In the genomic region with DNA sequence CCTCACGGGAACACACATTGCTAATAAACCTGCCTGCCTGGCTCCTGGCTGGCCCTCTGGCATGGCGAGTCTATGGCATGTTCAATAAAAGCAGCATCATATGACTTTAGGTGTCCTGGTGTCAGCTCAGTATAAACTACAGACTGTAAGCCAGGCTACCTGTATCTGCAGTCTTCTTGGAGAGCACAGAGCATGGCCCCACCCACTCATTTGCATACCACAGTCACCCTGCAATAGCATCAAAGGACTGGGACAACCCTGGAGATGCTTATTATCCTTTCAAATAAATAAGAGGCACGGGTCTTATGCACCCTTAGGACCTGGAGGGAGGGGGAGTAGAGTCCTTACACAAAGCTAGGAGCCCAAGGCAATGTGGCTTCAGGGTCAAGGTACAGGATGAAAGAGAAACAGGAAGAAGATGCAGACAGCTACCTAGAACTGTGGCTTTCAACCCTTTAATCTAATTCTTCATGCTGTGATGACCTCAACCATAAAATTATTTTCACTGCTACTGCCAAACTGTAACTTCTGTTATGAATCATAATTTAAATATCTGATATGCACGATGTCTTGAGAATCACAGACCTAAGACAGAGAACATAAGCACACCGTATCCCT, we compare ENCODE assay signal across 23 mouse cellular contexts. TPM values are rescaled to one million over a fixed set of nuclear protein-coding genes. Genes with fewer than 3 reads are reported as not detected.
DNase-seq lines count a peak whose midpoint lies in the region; ATAC-seq and TF ChIP-seq lines count a peak whose summit lies in the region.
"Had no signal": no experiment of that assay in that cellular context is flagged by ENCODE, and none has a peak within 500 bp of the region (broad histone marks: within the 10 kb centered on the region; RNA-seq: fewer than 3 reads in every experiment).

No protein-coding gene starts in this region.

- TF ChIP-seq POLR2A in MEL (IDR thresholded peaks at IDR 0.05; ENCODE audit: control insufficient read depth in 1 of 2, insufficient read depth in 1 of 2, low read depth in 1 of 2, low read length in 2 of 2, poor library complexity in 1 of 2), result no peak

- no peak overlapping the region for H3K4me2 ChIP-seq in midbrain, embryonic 11.5 days
- H3K4me2 ChIP-seq in midbrain, embryonic 14.5 days (ENCODE audit: low read length), result no peak overlapping the region
- H3K4me2 ChIP-seq in intestine, postnatal 0 days (replicated peaks; ENCODE audit: low read depth), result no peak overlapping the region
- no peak overlapping the region for H3K4me2 ChIP-seq in heart, embryonic 12.5 days
- H3K4me2 ChIP-seq: limb, embryonic 15.5 days; lung, embryonic 14.5 days had no signal

- no peak for TF ChIP-seq EP300 in MEL (IDR thresholded peaks at IDR 0.05; ENCODE audit: low read depth in 1 of 2, low read length in 2 of 2)

- intact Hi-C loops in heart, postnatal 25 days (cut with DNase I), result no loop called here

- TF ChIP-seq CTCF in MEL (IDR thresholded peaks at IDR 0.05 in 2 of 3, conservative IDR thresholded peaks at IDR 0.05 in 1 of 3; ENCODE audit: control insufficient read depth in 1 of 3, insufficient read depth in 1 of 3, low read depth in 2 of 3, low read length in 3 of 3, poor library complexity in 1 of 3, severe bottlenecking in 1 of 3), result no peak
- TF ChIP-seq CTCF in intestine, postnatal 0 days (IDR thresholded peaks at IDR 0.05; ENCODE audit: low read depth), result no peak

- H3K9ac ChIP-seq in midbrain, embryonic 11.5 days (ENCODE audit: low read length), result no peak overlapping the region
- H3K9ac ChIP-seq in midbrain, embryonic 14.5 days (replicated peaks; ENCODE audit: low read length), result no peak overlapping the region
- H3K9ac ChIP-seq in MEL (ENCODE audit: control insufficient read depth, low read depth, low read length, poor library complexity, severe bottlenecking), result no peak overlapping the region
- no peak overlapping the region for H3K9ac ChIP-seq in intestine, postnatal 0 days (ENCODE audit: low read depth, low read length)
- no peak overlapping the region for H3K9ac ChIP-seq in heart, embryonic 12.5 days
- H3K9ac ChIP-seq: limb, embryonic 15.5 days; liver, embryonic 14.5 days; lung, embryonic 14.5 days had no signal

- H3K4me1 ChIP-seq in midbrain, embryonic 11.5 days (ENCODE audit: control insufficient read depth, insufficient read depth, low read length), result no peaks in the 10 kb centered on the region
- H3K4me1 ChIP-seq in midbrain, embryonic 14.5 days (ENCODE audit: control insufficient read depth, insufficient read depth, low read length), result no peaks in the 10 kb centered on the region
- H3K4me1 ChIP-seq in MEL (ENCODE audit: control insufficient read depth in 1 of 2, insufficient read depth in 2 of 2, low read length in 2 of 2), result no peaks in the 10 kb centered on the region
- 0 out of 2 replicates have a peak, but pooled peaks cover 4% of the 10 kb centered on the region for H3K4me1 ChIP-seq in intestine, postnatal 0 days (replicated peaks; ENCODE audit: control insufficient read depth, insufficient read depth, low read length)
- H3K4me1 ChIP-seq in heart, embryonic 12.5 days (replicated peaks), result peaks cover 20% of the 10 kb centered on the region
- H3K4me1 ChIP-seq: midbrain, embryonic 10.5 days had no signal

- H3K79me2 ChIP-seq in MEL (ENCODE audit: control insufficient read depth, insufficient read depth, low read length, poor library complexity), result no peaks in the 10 kb centered on the region

- no peak for ATAC-seq in midbrain, embryonic 11.5 days (ENCODE audit: low FRiP score)
- ATAC-seq in midbrain, embryonic 14.5 days (ENCODE audit: low FRiP score, low TSS enrichment), result no peak
- peak; percentile 52 for ATAC-seq in intestine, postnatal 0 days
- no peak for ATAC-seq in heart, embryonic 12.5 days (ENCODE audit: insufficient number of reproducible peaks, low FRiP score)
- ATAC-seq: hindbrain, embryonic 16.5 days had no signal

- H3K36me3 ChIP-seq in midbrain, embryonic 11.5 days (ENCODE audit: control insufficient read depth, insufficient read depth, low read length), result no peaks in the 10 kb centered on the region
- peaks cover 3% of the 10 kb centered on the region; the same call in 1 of the 2 replicates for H3K36me3 ChIP-seq in midbrain, embryonic 14.5 days (ENCODE audit: control insufficient read depth, insufficient read depth, low read length)
- no peaks in the 10 kb centered on the region for H3K36me3 ChIP-seq in MEL (ENCODE audit: control insufficient read depth in 1 of 2, insufficient read depth in 2 of 2, low read length in 2 of 2)
- H3K36me3 ChIP-seq in intestine, postnatal 0 days (ENCODE audit: control insufficient read depth, insufficient read depth), result peaks cover 87% of the 10 kb centered on the region
- H3K36me3 ChIP-seq in heart, embryonic 12.5 days, result no peaks in the 10 kb centered on the region

- DNase-seq in midbrain, embryonic 11.5 days (ENCODE audit: low spot score, missing footprints), result peak; percentile 31
- no peak for DNase-seq in midbrain, embryonic 14.5 days
- DNase-seq in MEL (ENCODE audit: low read depth, low spot score), result peak; percentile 28
- no peak for DNase-seq in heart, postnatal 25 days (ENCODE audit: low spot score)
- no peak for DNase-seq in adrenal gland, postnatal 4 days (ENCODE audit: low spot score in 2 of 2)
- DNase-seq: adrenal gland, postnatal 36 days; cerebellum, adult 11 months; cerebellum, adult 9-11 months; gastrocnemius, adult 2 months; kidney, adult 8-10 months; kidney, postnatal 10 days; lung, embryonic 14.5 days; lung, postnatal 4 days; thymus, postnatal 25 days had no signal

- 78% methylated on average over 5 of the region's 5 CpGs for WGBS in midbrain, embryonic 11.5 days
- 72% methylated on average over 5 of the region's 5 CpGs for WGBS in midbrain, embryonic 14.5 days
- WGBS in intestine, postnatal 0 days, result 58% methylated on average over 5 of the region's 5 CpGs
- WGBS in heart, embryonic 12.5 days, result 74% methylated on average over 5 of the region's 5 CpGs

- H3K9me3 ChIP-seq in midbrain, embryonic 11.5 days (ENCODE audit: control insufficient read depth, low read length), result no peaks in the 10 kb centered on the region
- H3K9me3 ChIP-seq in midbrain, embryonic 14.5 days (ENCODE audit: control insufficient read depth, low read length), result no peaks in the 10 kb centered on the region
- H3K9me3 ChIP-seq in MEL (replicated peaks; ENCODE audit: insufficient read depth, low read length), result no peaks in the 10 kb centered on the region
- no peaks in the 10 kb centered on the region for H3K9me3 ChIP-seq in intestine, postnatal 0 days (ENCODE audit: control insufficient read depth)
- H3K9me3 ChIP-seq in heart, embryonic 12.5 days (replicated peaks), result no peaks in the 10 kb centered on the region
- H3K9me3 ChIP-seq: embryonic facial prominence, embryonic 10.5 days; G1E; limb, embryonic 15.5 days; midbrain, embryonic 10.5 days had no signal

- H3K4me3 ChIP-seq in midbrain, embryonic 11.5 days (ENCODE audit: low read depth, low read length), result no peak overlapping the region
- no peak overlapping the region for H3K4me3 ChIP-seq in midbrain, embryonic 14.5 days (replicated peaks; ENCODE audit: low read depth, low read length)
- no peak overlapping the region for H3K4me3 ChIP-seq in MEL (ENCODE audit: control insufficient read depth in 1 of 2, insufficient read depth in 1 of 2, low read depth in 2 of 2, low read length in 2 of 2)
- no peak overlapping the region for H3K4me3 ChIP-seq in intestine, postnatal 0 days (ENCODE audit: low read depth, low read length)
- H3K4me3 ChIP-seq in heart, embryonic 12.5 days, result no peak overlapping the region
- H3K4me3 ChIP-seq: embryonic facial prominence, embryonic 10.5 days; gastrocnemius, adult 2 months; limb, embryonic 15.5 days; midbrain, embryonic 10.5 days had no signal

- H3K27ac ChIP-seq in midbrain, embryonic 11.5 days (ENCODE audit: low read depth, low read length), result no peak overlapping the region
- H3K27ac ChIP-seq in midbrain, embryonic 14.5 days (replicated peaks; ENCODE audit: low read depth, low read length), result no peak overlapping the region
- H3K27ac ChIP-seq in MEL (ENCODE audit: control insufficient read depth, low read depth, low read length), result no peak overlapping the region
- peak overlapping the region; percentile 63 for H3K27ac ChIP-seq in intestine, postnatal 0 days (ENCODE audit: low read depth, low read length)
- no peak overlapping the region for H3K27ac ChIP-seq in heart, embryonic 12.5 days (ENCODE audit: poor library complexity, severe bottlenecking)
- H3K27ac ChIP-seq: embryonic facial prominence, embryonic 10.5 days; gastrocnemius, adult 2 months; limb, embryonic 15.5 days; liver, embryonic 14.5 days; midbrain, embryonic 10.5 days had no signal

- no peaks in the 10 kb centered on the region for H3K27me3 ChIP-seq in midbrain, embryonic 11.5 days (ENCODE audit: control insufficient read depth, insufficient read depth, low read length)
- no peaks in the 10 kb centered on the region for H3K27me3 ChIP-seq in midbrain, embryonic 14.5 days (ENCODE audit: control insufficient read depth, insufficient read depth, low read length)
- H3K27me3 ChIP-seq in MEL (ENCODE audit: control insufficient read depth in 1 of 2, insufficient read depth in 2 of 2, low read length in 2 of 2), result no peaks in the 10 kb centered on the region
- no peaks in the 10 kb centered on the region for H3K27me3 ChIP-seq in intestine, postnatal 0 days (replicated peaks; ENCODE audit: control insufficient read depth, insufficient read depth, low read length)
- H3K27me3 ChIP-seq in heart, embryonic 12.5 days (replicated peaks), result no peaks in the 10 kb centered on the region
- H3K27me3 ChIP-seq: limb, embryonic 15.5 days had no signal

- TF ChIP-seq RAD21 in MEL (IDR thresholded peaks at IDR 0.05; ENCODE audit: low read depth, low read length), result no peak

TF ChIP-seq in MEL, 35 proteins besides CTCF, POLR2A, EP300 and RAD21 (continues in another document):
- TF ChIP-seq ZKSCAN1 (IDR thresholded peaks at IDR 0.05; ENCODE audit: low read depth, low read length), result no peak
- no peak for TF ChIP-seq KAT2A (conservative IDR thresholded peaks at IDR 0.05; ENCODE audit: low read depth, low read length)
- no peak for TF ChIP-seq SMC3 (IDR thresholded peaks at IDR 0.05; ENCODE audit: low read depth, low read length)
- no peak for TF ChIP-seq BHLHE40 (IDR thresholded peaks at IDR 0.05; ENCODE audit: borderline replicate concordance, low read depth, low read length)
- no peak for TF ChIP-seq UBTF (IDR thresholded peaks at IDR 0.05; ENCODE audit: borderline replicate concordance, insufficient read depth, low read depth, low read length)
- TF ChIP-seq MXI1 (IDR thresholded peaks at IDR 0.05; ENCODE audit: low read depth, low read length), result no peak

RNA-seq across cellular contexts. Expression of a gene that starts 26.9 kb away (rescaled TPM):
- polyA plus RNA-seq in midbrain, embryonic 11.5 days (2014; fragmentation: Nextera tagmentation; extraction: Ambion mirVana), result 23.5 and 24.0 TPM in 2 replicates
- 92.7 and 116 TPM in 2 replicates for polyA plus RNA-seq in midbrain, embryonic 14.5 days (2014; fragmentation: Nextera tagmentation; extraction: Ambion mirVana)
- total RNA-seq in MEL (2012; rRNA removed), result not detected in 2 replicates
- polyA plus RNA-seq in MEL (2012; ENCODE audit: insufficient read depth in 1 of 2, insufficient read length in 2 of 2, low read depth in 1 of 2, low replicate concordance in 2 of 2, missing spikeins in 1 of 2), result not detected
- 41.5 and 43.2 TPM in 2 replicates for polyA plus RNA-seq in intestine, postnatal 0 days (2015; fragmentation: Nextera tagmentation; extraction: Ambion mirVana)
- total RNA-seq in heart, postnatal 25 days (2021), result not detected
- polyA plus RNA-seq in heart, embryonic 12.5 days (2016; fragmentation: Nextera tagmentation; extraction: Ambion mirVana), result 0.26 TPM in 1 of 2 replicates, not detected in the other
- 1,000 to 10,000 TPM; 1,913 to 1,920 TPM for total RNA-seq in adrenal gland, postnatal 4 days (2021)
- total RNA-seq: gastrocnemius, adult 2 months; neutrophil, adult 5-6 weeks had no signal
- polyA plus RNA-seq: G1E had no signal

Comparison
In these comparisons a context has a peak if more than half of its experiments do, and no peak if none do; other contexts are left out.
1. DNase-seq: peak in midbrain, embryonic 11.5 days (single experiment) and MEL (single experiment); none in midbrain, embryonic 14.5 days (single experiment), heart, postnatal 25 days (single experiment) and adrenal gland, postnatal 4 days (0 of 2).
2. RNA of a gene that starts 26.9 kb away (polyA plus RNA-seq): 92.7 to 116 TPM in midbrain, embryonic 14.5 days, 41.5 to 43.2 TPM in intestine, postnatal 0 days and 23.5 to 24.0 TPM in midbrain, embryonic 11.5 days; 0.26 TPM in heart, embryonic 12.5 days and not detected in MEL; every median in the first group is over 10 times any median in the second.